Comparison of ENCODE assay signal across 14 mouse cellular contexts in genomic region chr15:87068261-87068660, GRCm38 (mm10).
"Had no signal": no experiment of that assay in that cellular context is flagged by ENCODE, and none has a peak within 500 bp of the region (broad histone marks: within the 10 kb centered on the region; RNA-seq: fewer than 3 reads in every experiment).

No protein-coding gene starts in this region.

- ATAC-seq: midbrain, embryonic 13.5 days; midbrain, embryonic 15.5 days had no signal

- H3K4me3 ChIP-seq: midbrain, embryonic 13.5 days; midbrain, embryonic 15.5 days; neural tube, embryonic 12.5 days; stomach, embryonic 15.5 days had no signal

- H3K27ac ChIP-seq: midbrain, embryonic 13.5 days; midbrain, embryonic 15.5 days; neural tube, embryonic 12.5 days; stomach, embryonic 15.5 days had no signal

- H3K36me3 ChIP-seq: midbrain, embryonic 13.5 days; midbrain, embryonic 15.5 days; neural tube, embryonic 12.5 days; stomach, embryonic 15.5 days had no signal

- H3K4me1 ChIP-seq: neural tube, embryonic 12.5 days; stomach, embryonic 15.5 days had no signal

- H3K27me3 ChIP-seq: midbrain, embryonic 13.5 days; midbrain, embryonic 15.5 days; neural tube, embryonic 12.5 days; stomach, embryonic 15.5 days had no signal

- H3K9me3 ChIP-seq: midbrain, embryonic 13.5 days; midbrain, embryonic 15.5 days; neural tube, embryonic 12.5 days; stomach, embryonic 15.5 days had no signal

- H3K9ac ChIP-seq: lung, embryonic 14.5 days; midbrain, embryonic 13.5 days; midbrain, embryonic 15.5 days; neural tube, embryonic 12.5 days; stomach, embryonic 15.5 days had no signal

- DNase-seq: lung, adult 18-20 months; lung, embryonic 14.5 days; lung, postnatal 10 days; lung, postnatal 4 days; right cerebral cortex, postnatal 14 days; spleen, adult 18-20 months; thymus, adult 18-20 months; thymus, postnatal 14 days; thymus, postnatal 36 days had no signal

- H3K4me2 ChIP-seq: lung, embryonic 14.5 days; midbrain, embryonic 11.5 days; midbrain, embryonic 13.5 days; midbrain, embryonic 15.5 days; neural tube, embryonic 12.5 days; stomach, embryonic 15.5 days had no signal
